Mouse (Mus musculus) mouse embryonic stem cell (cell line): ENCODE data around the gene Arhgap19.

Experiments used
- in situ Hi-C, 2 experiments: fragments of 300-500 bp; cut with MboI; formaldehyde crosslinking; loops; 1 replicate in 1 of 2; 3 replicates in 1 of 2; pipeline ENCODE4 v1.14.3; 2019 to 2020; ENCODE audit warnings: low sequenced_read_pairs in 2 of 2, low pct_unique_long_range_greater_than_20kb in 1 of 2, mixed read lengths in 1 of 2; ENCODE audit not compliant: unreplicated experiment in 1 of 2

Gene Arhgap19

GRCm38 (mm10) chr19:41763870-41764660, 37.8 kb downstream of the Arhgap19 start:
- in situ Hi-C loops: loop anchor here (5.0 to 10.0 kb wide), 2 partner anchors 107 to 139 kb away; no protein-coding TSS in a partner anchor

GRCm38 (mm10) chr19:41761529-41761928, 40.3 kb downstream of the Arhgap19 start:
- in situ Hi-C loops: loop anchor here (5.0 to 10.0 kb wide), 2 partner anchors 104 to 137 kb away; no protein-coding TSS in a partner anchor

- in situ Hi-C loops: loop anchor here (5.0 to 10.0 kb wide), 2 partner anchors 102 to 135 kb away; no protein-coding TSS in a partner anchor
Measured at GRCm38 (mm10) chr19:41759765-41760164, 42.1 kb downstream of the Arhgap19 start.

GRCm38 (mm10) chr19:41759270-41759669, 42.6 kb downstream of the Arhgap19 start:
- in situ Hi-C loops: no loop called here

GRCm38 (mm10) chr19:41754760-41755159, 47.1 kb downstream of the Arhgap19 start:
- in situ Hi-C loops: no loop called here

- in situ Hi-C loops: no loop called here
Measured at GRCm38 (mm10) chr19:41751906-41752305, 49.9 kb downstream of the Arhgap19 start.

- in situ Hi-C loops: no loop called here
Measured at GRCm38 (mm10) chr19:41747436-41747835, 54.4 kb downstream of the Arhgap19 start.

- in situ Hi-C loops: no loop called here
Measured at GRCm38 (mm10) chr19:41745941-41746557, 55.8 kb downstream of the Arhgap19 start.

- in situ Hi-C loops: no loop called here
Measured at GRCm38 (mm10) chr19:41743396-41743795, 58.5 kb downstream of the Arhgap19 start, which contains the start of gene Slit1. Gene Slit1 (minus strand): TSS chr19:41743665.

GRCm38 (mm10) chr19:41738896-41739295, 63.0 kb downstream of the Arhgap19 start:
- in situ Hi-C loops: no loop called here

GRCm38 (mm10) chr19:41738429-41738805, 63.4 kb downstream of the Arhgap19 start:
- in situ Hi-C loops: no loop called here

- in situ Hi-C loops: no loop called here
Measured at GRCm38 (mm10) chr19:41737657-41738428, 64.0 kb downstream of the Arhgap19 start.

- in situ Hi-C loops: no loop called here
Measured at GRCm38 (mm10) chr19:41734685-41735084, 67.2 kb downstream of the Arhgap19 start.

- in situ Hi-C loops: no loop called here
Measured at GRCm38 (mm10) chr19:41725491-41725890, 76.4 kb downstream of the Arhgap19 start.

- in situ Hi-C loops: no loop called here
Measured at GRCm38 (mm10) chr19:41724831-41725470, 76.9 kb downstream of the Arhgap19 start.

- in situ Hi-C loops: no loop called here
Measured at GRCm38 (mm10) chr19:41723337-41723736, 78.5 kb downstream of the Arhgap19 start.

- in situ Hi-C loops: no loop called here
Measured at GRCm38 (mm10) chr19:41719436-41719835, 82.4 kb downstream of the Arhgap19 start.
